Mouse (Mus musculus) lung, postnatal 10 days (tissue): ENCODE measurements at regions not wholly inside any gene's neighbourhood (a gene's known extent, or its start where the extent isn't known, plus 50 kb on each side); places are given as distances from the start of the nearest gene placed in this dataset.

Experiments used
- DNase-seq: peaks from one replicate; pipeline ENCODE4 v3.0.0; 2021

GRCm38 (mm10) chrX:164589874-164590273, 83.7 kb downstream of the Asb9 start:
- DNase-seq = peak; percentile 40
